8 mouse cellular contexts compared by ENCODE assay signal in the genomic region with DNA sequence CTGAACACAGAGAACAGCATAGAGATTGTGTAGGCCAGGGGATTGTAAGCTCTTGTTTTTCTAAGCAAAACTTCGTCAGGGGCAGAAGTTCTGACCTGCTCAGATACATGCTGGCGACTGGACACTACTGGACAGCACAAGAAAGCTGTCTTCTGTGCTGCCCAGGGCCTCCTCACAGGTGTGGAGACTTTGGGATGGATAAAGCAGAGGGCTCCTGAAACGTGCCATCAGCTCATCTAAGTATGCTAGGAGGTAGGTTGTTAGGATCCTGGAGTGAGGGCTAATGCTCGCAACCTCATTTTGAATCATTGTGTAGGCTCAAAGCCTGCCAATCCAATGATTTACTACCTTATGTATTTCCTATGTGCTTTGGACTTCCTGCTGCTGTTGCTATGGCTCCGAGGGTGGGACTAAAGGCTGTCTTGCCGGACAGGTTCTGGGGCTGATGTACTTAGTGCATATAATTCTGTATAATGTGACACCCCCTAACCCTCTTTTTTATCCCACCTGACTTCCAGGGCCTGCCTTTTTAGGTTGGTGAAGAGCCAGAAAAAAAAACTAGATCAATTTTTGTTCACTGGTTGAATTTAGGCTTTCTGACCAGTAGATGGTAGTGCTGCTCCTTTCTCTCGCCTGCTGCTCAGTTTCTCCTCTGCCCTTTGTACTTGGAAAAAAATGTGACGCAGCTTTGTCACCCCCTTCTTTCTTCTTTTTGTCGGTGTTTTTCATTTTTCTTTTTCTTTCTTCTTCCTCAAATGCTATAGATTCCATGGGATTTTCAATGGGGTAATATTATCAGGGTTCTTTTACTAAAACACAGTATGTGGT.
DNase-seq lines count a peak whose midpoint lies in the region; ATAC-seq lines count a peak whose summit lies in the region.

No protein-coding gene starts in this region.

- peak; percentile 30 for DNase-seq in CD4-positive, CD25-positive, alpha-beta regulatory T cell, adult 2 months (ENCODE audit: low read depth, low spot score)
- DNase-seq in liver, result peak; percentile 10
- DNase-seq in embryo, embryonic 9.5 days (ENCODE audit: extremely low spot score), result peak; percentile 16
- peak; percentile 3 to 11 for DNase-seq in kidney, adult 8-10 months
- DNase-seq in midbrain, embryonic 11.5 days (ENCODE audit: low spot score, missing footprints), result peak; percentile 91
- DNase-seq in yolk sac, embryonic 10.5 days (ENCODE audit: low spot score), result no peak

- H3K27ac ChIP-seq in liver, embryonic 12.5 days, result no peak overlapping the region
- H3K27ac ChIP-seq in midbrain, embryonic 11.5 days (ENCODE audit: low read depth, low read length), result no peak overlapping the region

- no peak overlapping the region for H3K9ac ChIP-seq in liver, embryonic 12.5 days
- no peak overlapping the region for H3K9ac ChIP-seq in midbrain, embryonic 11.5 days (ENCODE audit: low read length)

- no peaks in the 10 kb centered on the region for H3K9me3 ChIP-seq in liver, embryonic 12.5 days (replicated peaks)
- H3K9me3 ChIP-seq in midbrain, embryonic 11.5 days (ENCODE audit: control insufficient read depth, low read length), result no peaks in the 10 kb centered on the region

- no peak for ATAC-seq in CD4-positive, CD25-positive, alpha-beta regulatory T cell, adult 4 months
- ATAC-seq in liver, embryonic 12.5 days, result no peak
- ATAC-seq in midbrain, embryonic 11.5 days (ENCODE audit: low FRiP score), result peak; percentile 65; the same call in 1 of the 2 replicates

- no peaks in the 10 kb centered on the region for H3K4me1 ChIP-seq in liver, embryonic 12.5 days
- H3K4me1 ChIP-seq in midbrain, embryonic 11.5 days (ENCODE audit: control insufficient read depth, insufficient read depth, low read length), result no peaks in the 10 kb centered on the region

- peaks cover 9% of the 10 kb centered on the region for H3K27me3 ChIP-seq in liver, embryonic 12.5 days (replicated peaks)
- H3K27me3 ChIP-seq in midbrain, embryonic 11.5 days (ENCODE audit: control insufficient read depth, insufficient read depth, low read length), result peaks cover 6% of the 10 kb centered on the region; the same call in 1 of the 2 replicates

- H3K4me2 ChIP-seq in liver, embryonic 12.5 days, result no peak overlapping the region
- no peak overlapping the region for H3K4me2 ChIP-seq in midbrain, embryonic 11.5 days

- no peak overlapping the region for H3K4me3 ChIP-seq in liver, embryonic 12.5 days
- H3K4me3 ChIP-seq in midbrain, embryonic 11.5 days (ENCODE audit: low read depth, low read length), result no peak overlapping the region

- H3K36me3 ChIP-seq in liver, embryonic 12.5 days, result no peaks in the 10 kb centered on the region
- no peaks in the 10 kb centered on the region for H3K36me3 ChIP-seq in midbrain, embryonic 11.5 days (ENCODE audit: control insufficient read depth, insufficient read depth, low read length)

- 39% methylated on average over 9 of the region's 9 CpGs for WGBS in liver, embryonic 12.5 days (ENCODE audit: insufficient replicate concordance)
- WGBS in midbrain, embryonic 11.5 days, result 48% methylated on average over 9 of the region's 9 CpGs
